Mouse (Mus musculus) cerebellum, adult 2 months (tissue): ENCODE results near the gene Tec. TPM values are rescaled to one million over a fixed set of nuclear protein-coding genes. Genes with fewer than 3 reads are reported as not detected.
A peak's percentile ranks its signal among the peaks of the same experiment; 100 is the strongest.

Source experiments
- DNase-seq, 2 experiments: peaks; one replicate each; pipeline ENCODE4 v3.0.0; 2021
- H3K27ac ChIP-seq: fragments of 200-500 bp; 2 replicates; pipeline ENCODE4 v1.5.1; 2012; ENCODE audit warnings: low read length, control low read depth, inconsistent platforms; ENCODE audit not compliant: insufficient read depth
- H3K27me3 ChIP-seq: fragments of 200-500 bp; 2 replicates; pipeline ENCODE4 v1.6.1; 2012; ENCODE audit warnings: inconsistent platforms, mild to moderate bottlenecking, low read length, moderate library complexity; ENCODE audit not compliant: control insufficient read depth, insufficient read depth
- H3K4me1 ChIP-seq: fragments of 200-500 bp; 2 replicates; pipeline ENCODE4 v1.6.1; 2011; ENCODE audit warnings: low read length; ENCODE audit not compliant: control insufficient read depth, insufficient read depth
- H3K4me3 ChIP-seq: fragments of 200-500 bp; replicated peaks from 2 replicates; pipeline ENCODE3; 2011; ENCODE audit warnings: mild to moderate bottlenecking, low read depth, low read length, control low read depth; ENCODE audit not compliant: insufficient read depth
- CTCF ChIP-seq: fragments of 200-500 bp; IDR thresholded peaks from 2 replicates; pipeline ENCODE4 v1.5.1; 2011; ENCODE audit warnings: low read depth, mild to moderate bottlenecking, control low read depth, low read length, moderate library complexity, borderline replicate concordance; ENCODE audit not compliant: insufficient read depth
- POLR2A ChIP-seq: fragments of 200-500 bp; IDR thresholded peaks from 2 replicates; pipeline ENCODE4 v1.6.1; 2011; ENCODE audit warnings: low read length, control low read depth, borderline replicate concordance; ENCODE audit not compliant: insufficient read depth
- WGBS: fragments of 180-500 bp; shearing (Covaris S2); methylation state at CpG from one replicate; pipeline ENCODE4 v1.1.7; 2018; 5-methylcytosine and 5-hydroxymethylcytosine counted together
- polyA plus RNA-seq: library from polyadenylated mRNA; depleted of rRNA; stranded (reverse); fragments of >200 nt; gene quantifications from 2 replicates; pipeline ENCODE4 v1.2.3, GENCODE M21; 2012; rRNA removed

Gene Tec
- 1.8 and 2.5 TPM in 2 replicates for polyA plus RNA-seq

DNA sequence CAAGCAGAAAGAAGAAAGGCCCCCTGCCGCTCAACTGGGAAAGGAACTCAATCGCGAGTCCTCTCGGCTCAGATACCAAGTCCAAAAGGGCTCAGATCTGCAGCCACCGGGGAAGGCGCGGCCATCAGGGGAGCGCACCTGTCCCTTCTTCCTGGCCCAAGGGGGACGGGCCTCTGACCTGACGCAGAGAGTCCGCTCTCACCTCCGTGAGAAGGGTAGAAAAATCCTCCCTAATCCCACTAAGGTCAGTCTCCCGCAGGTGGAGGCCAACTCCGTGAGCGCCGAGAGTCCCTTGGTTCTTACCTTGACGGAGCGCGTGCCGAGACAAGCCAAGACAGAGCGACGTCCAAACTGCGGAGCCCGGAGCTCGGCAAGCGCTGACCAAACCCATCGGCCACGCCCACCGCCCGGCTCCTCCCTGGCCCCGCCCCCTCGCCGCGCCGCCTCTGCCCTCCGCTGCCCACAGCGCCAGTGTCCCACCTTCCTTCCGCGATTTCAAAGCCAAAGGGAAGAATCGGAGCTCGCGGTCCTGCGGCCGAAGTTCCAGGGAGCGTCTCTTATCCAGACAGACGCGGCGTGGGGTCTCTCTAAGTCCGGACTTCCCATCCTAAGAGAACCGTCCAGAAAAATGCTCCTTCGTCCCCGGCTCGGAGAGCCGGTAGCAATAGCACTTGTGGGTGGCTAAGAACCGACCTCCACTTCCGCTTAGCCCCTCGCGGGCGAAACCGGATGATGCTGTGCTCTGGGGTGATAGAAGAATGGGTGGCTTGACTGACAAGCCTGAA lies at the start of gene Tec:
Gene Tec, minus strand, starts transcription at position 393 of the 785 bp plus-strand sequence.
- H3K4me1 ChIP-seq, result no peaks in the 10 kb centered on the region
- no peak within 1 kb of the TSS for H3K27ac ChIP-seq
- peak; percentile 35; the same call in 1 of the 2 replicates for TF ChIP-seq POLR2A
- TF ChIP-seq CTCF, result no peak
- no peaks in the 10 kb centered on the region for H3K27me3 ChIP-seq
- WGBS, result 2% methylated on average over 59 of the region's 60 CpGs
- peak; percentile 84 to 89 for DNase-seq
- H3K4me3 ChIP-seq, result peak within 1 kb of the TSS; percentile 75

- Histone ChIP-seq H3K4me1 (peaks cover 11% of the 10 kb centered on the region), H3K4me3 (no peak overlapping the region), H3K27ac (no peak overlapping the region), H3K27me3 (no peaks in the 10 kb centered on the region)
- no peak for DNase-seq
- WGBS, result 46% methylated on average over 1 of the region's 1 CpGs
- TF ChIP-seq POLR2A (no peak), CTCF (no peak)
Observed at GRCm38 (mm10) chr5:72916851-72917250, 48.6 kb upstream of the Tec start.

DNA sequence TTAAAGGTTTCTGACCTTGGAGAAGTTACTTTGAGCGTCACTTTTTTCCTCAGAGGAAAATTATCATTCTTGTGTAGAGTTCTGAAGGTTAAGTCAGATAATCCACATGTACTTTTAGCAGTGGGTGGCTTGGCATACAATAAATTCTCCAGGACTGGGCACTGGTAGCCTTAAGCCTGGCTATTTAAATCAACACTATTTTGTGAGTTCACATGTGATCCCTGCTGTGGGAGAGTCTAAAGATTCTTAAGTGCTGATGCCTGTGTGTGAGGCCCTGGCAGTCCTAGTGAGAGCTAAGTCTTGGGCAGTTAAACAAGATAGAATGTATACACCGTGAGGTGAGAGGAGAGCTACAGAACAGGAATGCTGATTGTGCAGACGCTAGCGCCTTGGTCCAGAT lies 47.8 kb upstream of the Tec start:
- Histone ChIP-seq H3K27me3 (no peaks in the 10 kb centered on the region), H3K27ac (no peak overlapping the region), H3K4me1 (peaks cover 8% of the 10 kb centered on the region), H3K4me3 (peak overlapping the region; percentile 7)
- 37% methylated on average over 4 of the region's 4 CpGs for WGBS
- TF ChIP-seq CTCF, result no peak
- no peak for TF ChIP-seq POLR2A
- DNase-seq, result no peak

DNA sequence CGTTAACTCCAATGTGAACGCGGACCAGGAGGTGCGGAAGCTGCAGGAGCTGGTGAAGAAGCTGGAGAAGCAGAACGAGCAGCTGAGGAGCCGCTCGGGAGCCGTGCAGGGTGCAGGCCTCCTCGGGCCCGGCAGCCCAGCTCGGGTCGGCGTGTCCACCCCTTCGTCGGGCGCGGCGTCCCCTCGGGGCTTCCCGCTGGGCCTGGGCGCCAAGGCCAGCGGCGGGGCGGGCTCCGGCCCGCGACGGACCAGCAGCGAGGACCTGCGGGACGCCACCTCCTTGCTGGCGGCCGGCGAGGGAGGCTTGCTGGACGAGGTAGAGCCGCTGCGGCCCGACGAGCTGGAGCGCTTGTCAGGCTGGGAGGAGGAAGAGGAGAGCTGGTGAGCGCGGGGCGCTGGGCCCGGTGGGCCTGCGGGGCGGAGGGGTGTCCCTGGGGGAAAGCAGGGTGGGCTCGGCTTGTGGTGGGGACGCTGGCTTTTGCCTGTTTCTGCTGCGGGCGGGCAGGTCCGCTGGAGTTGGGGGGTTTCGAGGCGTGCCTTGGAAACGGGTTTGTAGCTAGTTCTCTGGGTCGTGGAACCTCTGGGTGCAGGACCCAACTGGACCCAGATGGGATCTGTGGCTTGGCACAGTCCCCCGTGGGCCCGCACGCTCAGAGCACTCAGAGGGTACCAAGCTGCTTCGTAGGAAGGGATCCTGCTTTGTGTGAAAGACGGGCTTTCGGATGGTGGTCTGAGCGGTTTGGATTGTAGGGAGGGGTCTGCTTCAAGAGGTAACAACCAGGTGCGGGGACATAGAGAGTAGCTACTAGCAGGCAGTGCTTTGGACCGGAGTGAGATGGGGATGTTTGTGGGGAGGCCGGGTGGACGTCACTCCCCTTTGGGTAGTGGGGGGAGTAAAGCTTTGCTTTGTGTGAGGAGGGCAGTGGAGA lies 46.6 kb upstream of the Tec start:
- no peak for DNase-seq
- H3K4me3 ChIP-seq, result peak overlapping the region; percentile 58
- no peak for TF ChIP-seq CTCF
- TF ChIP-seq POLR2A, result no peak
- peak overlapping the region; percentile 48 for H3K27ac ChIP-seq
- peaks cover 6% of the 10 kb centered on the region for H3K4me1 ChIP-seq
- WGBS, result under 1% methylated on average over 66 of the region's 66 CpGs
- no peaks in the 10 kb centered on the region for H3K27me3 ChIP-seq

GRCm38 (mm10) chr5:72913648-72914557 lies 45.6 kb upstream of the Tec start, which contains the start of gene Slain2:
Slain2 (plus strand) TSS chr5:72914304.
- H3K27me3 ChIP-seq, result no peaks in the 10 kb centered on the region
- WGBS, result 1% methylated on average over 83 of the region's 83 CpGs
- H3K4me1 ChIP-seq, result peaks cover 6% of the 10 kb centered on the region; the same call in 1 of the 2 replicates
- peak within 1 kb of the TSS; percentile 48 for H3K27ac ChIP-seq
- TF ChIP-seq CTCF (peak; percentile 42; the same call in 1 of the 2 replicates), POLR2A (peak; percentile 49; the same call in 1 of the 2 replicates)
- DNase-seq, result peak; percentile 97 to 98
- peak within 1 kb of the TSS; percentile 64 for H3K4me3 ChIP-seq

GRCm38 (mm10) chr5:72911284-72911683 lies 43.0 kb upstream of the Tec start:
- Histone ChIP-seq H3K27ac (no peak overlapping the region), H3K27me3 (no peaks in the 10 kb centered on the region), H3K4me1 (peaks cover 2% of the 10 kb centered on the region; the same call in 1 of the 2 replicates), H3K4me3 (no peak overlapping the region)
- no peak for TF ChIP-seq CTCF
- no peak for TF ChIP-seq POLR2A
- WGBS, result 94% methylated on average over 3 of the region's 3 CpGs
- DNase-seq, result no peak

DNA sequence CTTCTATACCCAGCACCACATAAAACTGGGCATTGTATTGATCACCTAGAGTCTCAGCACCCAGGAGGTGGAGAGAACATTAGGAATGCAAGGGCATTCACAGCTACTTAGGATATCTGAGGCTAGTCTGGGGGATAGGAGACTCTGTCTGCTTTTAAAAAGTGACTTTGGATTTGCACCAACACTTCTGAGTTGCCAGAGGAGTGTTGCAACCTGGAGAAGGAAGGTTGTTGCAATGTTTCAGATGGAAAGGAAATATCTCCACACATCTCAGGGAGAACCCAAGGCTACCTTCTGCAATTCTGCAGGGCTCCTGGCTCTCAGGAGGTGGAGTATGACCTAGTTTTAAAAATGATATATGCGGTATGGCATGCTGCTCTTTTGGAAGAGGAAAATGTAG lies 42.1 kb upstream of the Tec start:
- H3K4me3 ChIP-seq, result no peak overlapping the region
- no peaks in the 10 kb centered on the region for H3K4me1 ChIP-seq
- TF ChIP-seq POLR2A (no peak), CTCF (no peak)
- no peaks in the 10 kb centered on the region for H3K27me3 ChIP-seq
- no peak for DNase-seq
- H3K27ac ChIP-seq, result no peak overlapping the region
- 65% methylated on average over 1 of the region's 1 CpGs for WGBS
